Mouse (Mus musculus) stomach, postnatal 0 days (tissue): ENCODE data around the gene Pcca.

Source experiments
- CTCF ChIP-seq: IDR thresholded peaks from 2 replicates; pipeline ENCODE4 v1.5.1; 2016; ENCODE audit warnings: antibody characterized with exemption, low read depth, mild to moderate bottlenecking, moderate library complexity
- EP300 ChIP-seq: optimal IDR thresholded peaks from 2 replicates; pipeline ENCODE3; 2016; ENCODE audit warnings: antibody characterized with exemption

GRCm38 (mm10) chr14:122486611-122487010, 47.5 kb upstream of the Pcca start:
- TF ChIP-seq CTCF (no peak), EP300 (no peak)
